Mouse (Mus musculus): ENCODE results near the gene D17H6S53E. TPM values are rescaled to one million over a fixed set of nuclear protein-coding genes. Genes with fewer than 3 reads are reported as not detected.

The D17H6S53E gene
- polyA plus RNA-seq, 1 experiment from 2014 or later = 10.4 TPM

- H3K36me3 ChIP-seq (ENCODE audit: control insufficient read depth, insufficient read depth, low read length) = no peaks in the 10 kb centered on the region; the same call in 1 of the 2 replicates
- H3K9ac ChIP-seq (ENCODE audit: low read length) = peak overlapping the region; percentile 78
- WGBS = 86% methylated on average over 1 of the region's 1 CpGs
- H3K9me3 ChIP-seq (ENCODE audit: control insufficient read depth, low read length) = no peaks in the 10 kb centered on the region
- H3K4me3 ChIP-seq (ENCODE audit: low read length) = no peak overlapping the region; the same call in 1 of the 2 replicates
- peaks cover 23% of the 10 kb centered on the region for H3K4me1 ChIP-seq (replicated peaks; ENCODE audit: control insufficient read depth, insufficient read depth, low read length)
- H3K4me2 ChIP-seq (ENCODE audit: low read depth, low read length) = peak overlapping the region; percentile 59; the same call in 1 of the 2 replicates
- H3K27me3 ChIP-seq (ENCODE audit: control insufficient read depth, insufficient read depth, low read depth, low read length) = no peaks in the 10 kb centered on the region
- peak overlapping the region; percentile 13; the same call in 1 of the 2 replicates for H3K27ac ChIP-seq (ENCODE audit: low read length)
- no peak for ATAC-seq (ENCODE audit: low read depth)
Measured at GRCm38 (mm10) chr17:35125081-35125480, 1.1 kb upstream of the D17H6S53E start.

DNA sequence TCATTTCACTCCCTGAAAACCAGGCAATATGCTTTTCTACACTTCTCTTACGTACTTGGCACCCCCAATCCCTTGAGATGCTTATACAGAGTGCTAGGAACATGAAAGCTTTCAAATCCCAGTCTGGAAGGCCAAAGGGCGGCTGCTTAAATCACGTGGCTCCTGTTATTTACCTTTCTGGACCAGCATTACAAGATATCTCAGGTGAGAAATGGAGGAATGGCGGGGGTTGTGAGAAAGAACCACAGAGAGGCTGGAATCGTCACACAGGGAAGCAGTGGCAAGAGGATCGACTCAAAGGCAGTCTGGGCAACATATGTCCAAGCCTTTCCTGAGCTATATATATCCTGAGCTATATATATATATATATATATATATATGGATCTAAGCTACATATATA lies 595 bp upstream of the D17H6S53E start:
- Histone ChIP-seq H3K9ac (ENCODE audit: low read length) (peak overlapping the region; percentile 78), H3K36me3 (ENCODE audit: control insufficient read depth, insufficient read depth, low read length) (no peaks in the 10 kb centered on the region; the same call in 1 of the 2 replicates), H3K9me3 (ENCODE audit: control insufficient read depth, low read length) (no peaks in the 10 kb centered on the region), H3K27me3 (ENCODE audit: control insufficient read depth, insufficient read depth, low read depth, low read length) (no peaks in the 10 kb centered on the region), H3K27ac (ENCODE audit: low read length) (peak overlapping the region; percentile 78; the same call in 1 of the 2 replicates), H3K4me2 (ENCODE audit: low read depth, low read length) (peak overlapping the region; percentile 59), H3K4me1 (replicated peaks; ENCODE audit: control insufficient read depth, insufficient read depth, low read length) (peaks cover 20% of the 10 kb centered on the region), H3K4me3 (ENCODE audit: low read length) (peak overlapping the region; percentile 62)
- WGBS = 14% methylated on average over 6 of the region's 6 CpGs
- no peak for ATAC-seq (ENCODE audit: low read depth)

- no peak for ATAC-seq (ENCODE audit: low read depth)
- H3K36me3 ChIP-seq (ENCODE audit: control insufficient read depth, insufficient read depth, low read length) = no peaks in the 10 kb centered on the region; the same call in 1 of the 2 replicates
- H3K9me3 ChIP-seq (ENCODE audit: control insufficient read depth, low read length) = no peaks in the 10 kb centered on the region
- H3K4me1 ChIP-seq (replicated peaks; ENCODE audit: control insufficient read depth, insufficient read depth, low read length) = peaks cover 20% of the 10 kb centered on the region
- no peaks in the 10 kb centered on the region for H3K27me3 ChIP-seq (ENCODE audit: control insufficient read depth, insufficient read depth, low read depth, low read length)
- H3K4me2 ChIP-seq (ENCODE audit: low read depth, low read length) = peak overlapping the region; percentile 59
- 50% methylated on average over 13 of the region's 13 CpGs for WGBS
- H3K9ac ChIP-seq (ENCODE audit: low read length) = peak overlapping the region; percentile 78
- peak overlapping the region; percentile 78; the same call in 1 of the 2 replicates for H3K27ac ChIP-seq (ENCODE audit: low read length)
- H3K4me3 ChIP-seq (ENCODE audit: low read length) = peak overlapping the region; percentile 62
Measured at GRCm38 (mm10) chr17:35127017-35127416, 844 bp downstream of the D17H6S53E start.

DNA sequence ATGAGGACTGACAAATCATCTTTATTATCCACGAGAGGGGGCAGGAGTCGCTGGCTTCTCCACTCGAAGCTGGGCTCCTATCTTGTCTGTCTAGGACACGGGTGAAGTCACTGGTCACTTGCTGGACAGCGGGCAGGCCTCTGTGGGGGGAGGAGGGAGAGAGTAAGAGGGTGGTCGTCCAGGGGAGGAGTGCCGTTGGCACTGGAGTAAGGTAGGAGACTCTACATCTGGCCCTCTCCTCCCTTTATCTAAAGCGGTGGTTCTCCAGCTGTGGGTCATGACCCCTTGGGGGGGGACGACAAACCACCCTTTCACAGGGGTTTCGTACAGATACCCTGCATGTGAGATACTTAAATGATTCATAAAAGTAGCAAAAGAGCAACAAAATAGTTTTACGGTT lies 2.8 kb downstream of the D17H6S53E start:
- peaks cover 20% of the 10 kb centered on the region for H3K4me1 ChIP-seq (replicated peaks; ENCODE audit: control insufficient read depth, insufficient read depth, low read length)
- H3K9me3 ChIP-seq (ENCODE audit: control insufficient read depth, low read length) = no peaks in the 10 kb centered on the region
- no peaks in the 10 kb centered on the region for H3K27me3 ChIP-seq (ENCODE audit: control insufficient read depth, insufficient read depth, low read depth, low read length)
- H3K9ac ChIP-seq (ENCODE audit: low read length) = no peak overlapping the region
- no peak overlapping the region for H3K4me2 ChIP-seq (ENCODE audit: low read depth, low read length)
- ATAC-seq (ENCODE audit: low read depth) = no peak
- no peak overlapping the region for H3K4me3 ChIP-seq (ENCODE audit: low read length)
- no peak overlapping the region for H3K27ac ChIP-seq (ENCODE audit: low read length)
- H3K36me3 ChIP-seq (ENCODE audit: control insufficient read depth, insufficient read depth, low read length) = no peaks in the 10 kb centered on the region; the same call in 1 of the 2 replicates
- WGBS = 62% methylated on average over 11 of the region's 11 CpGs

GRCm38 (mm10) chr17:35131038-35131437 lies 4.9 kb downstream of the D17H6S53E start:
- no peaks in the 10 kb centered on the region; the same call in 1 of the 2 replicates for H3K36me3 ChIP-seq (ENCODE audit: control insufficient read depth, insufficient read depth, low read length)
- no peak overlapping the region for H3K27ac ChIP-seq (ENCODE audit: low read length)
- no peak for ATAC-seq (ENCODE audit: low read depth)
- H3K9ac ChIP-seq (ENCODE audit: low read length) = no peak overlapping the region
- H3K27me3 ChIP-seq (ENCODE audit: control insufficient read depth, insufficient read depth, low read depth, low read length) = no peaks in the 10 kb centered on the region
- WGBS = 88% methylated on average over 8 of the region's 8 CpGs
- peaks cover 13% of the 10 kb centered on the region for H3K4me1 ChIP-seq (replicated peaks; ENCODE audit: control insufficient read depth, insufficient read depth, low read length)
- no peak overlapping the region for H3K4me3 ChIP-seq (ENCODE audit: low read length)
- no peak overlapping the region for H3K4me2 ChIP-seq (ENCODE audit: low read depth, low read length)
- no peaks in the 10 kb centered on the region for H3K9me3 ChIP-seq (ENCODE audit: control insufficient read depth, low read length)

DNA sequence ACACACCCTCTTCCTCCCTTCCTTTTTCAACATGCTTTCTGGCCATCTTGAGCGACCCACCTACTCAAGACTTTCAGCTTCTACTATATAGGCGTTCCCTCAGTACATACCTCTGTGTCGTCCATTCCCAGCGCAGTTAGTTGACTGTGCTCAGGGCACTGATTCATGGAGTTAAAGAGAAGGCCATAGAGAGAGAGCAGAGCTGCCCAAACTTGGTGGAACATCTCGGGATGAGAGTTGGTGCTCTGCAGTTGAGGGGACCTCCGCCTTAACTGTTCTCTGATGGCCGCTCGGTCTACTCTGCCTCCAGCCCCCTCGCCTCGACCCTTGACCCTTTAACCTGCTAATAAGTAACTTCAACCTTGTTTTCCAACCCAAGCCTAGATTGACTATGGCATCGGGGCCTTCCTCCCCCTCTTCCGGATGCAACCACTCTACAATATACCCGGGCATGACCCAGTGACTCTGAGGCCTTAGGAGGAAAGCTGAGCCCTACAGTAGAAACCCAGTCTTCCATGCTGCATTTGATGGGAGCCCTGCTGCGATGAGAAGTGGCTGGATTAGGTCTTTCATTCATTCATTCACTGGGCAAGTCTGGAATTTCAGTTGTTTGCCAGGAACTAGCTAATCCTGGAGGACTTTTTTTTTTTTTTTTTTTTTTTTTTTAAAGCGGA lies 5.5 kb downstream of the D17H6S53E start, which contains the start of gene Apom:
Apom (minus strand) TSS at position 551 of the 674 bp plus-strand sequence.
- no peak for ATAC-seq (ENCODE audit: low read depth)
- no peaks in the 10 kb centered on the region for H3K27me3 ChIP-seq (ENCODE audit: control insufficient read depth, insufficient read depth, low read depth, low read length)
- no peak within 1 kb of the TSS for H3K27ac ChIP-seq (ENCODE audit: low read length)
- 72% methylated on average over 15 of the region's 15 CpGs for WGBS
- H3K4me1 ChIP-seq (replicated peaks; ENCODE audit: control insufficient read depth, insufficient read depth, low read length) = peaks cover 18% of the 10 kb centered on the region
- H3K4me2 ChIP-seq (ENCODE audit: low read depth, low read length) = no peak within 1 kb of the TSS
- H3K9me3 ChIP-seq (ENCODE audit: control insufficient read depth, low read length) = no peaks in the 10 kb centered on the region
- H3K4me3 ChIP-seq (ENCODE audit: low read length) = no peak within 1 kb of the TSS
- H3K36me3 ChIP-seq (ENCODE audit: control insufficient read depth, insufficient read depth, low read length) = no peaks in the 10 kb centered on the region; the same call in 1 of the 2 replicates
- H3K9ac ChIP-seq (ENCODE audit: low read length) = no peak within 1 kb of the TSS

DNA sequence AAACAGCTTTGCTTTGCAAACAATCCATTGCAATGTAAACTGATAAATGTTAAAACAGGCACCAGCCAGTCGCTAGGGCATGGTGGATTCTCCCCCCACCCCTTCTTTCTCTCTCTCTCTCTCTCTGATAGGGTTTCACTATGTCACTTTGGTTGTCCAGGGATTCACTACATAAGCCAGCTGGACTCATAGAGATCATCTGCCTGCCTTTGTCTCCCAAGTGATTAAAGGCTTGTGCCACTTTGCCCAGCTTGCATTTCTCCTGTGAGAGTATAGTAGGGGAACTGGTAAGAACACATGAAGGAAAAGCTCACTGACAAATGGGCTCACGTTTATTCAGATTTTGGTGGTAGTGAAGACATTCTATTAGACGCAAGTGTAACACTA lies 6.0 kb downstream of the D17H6S53E start:
- no peak overlapping the region for H3K4me3 ChIP-seq (ENCODE audit: low read length)
- H3K4me2 ChIP-seq (ENCODE audit: low read depth, low read length) = no peak overlapping the region
- no peaks in the 10 kb centered on the region for H3K9me3 ChIP-seq (ENCODE audit: control insufficient read depth, low read length)
- no peak for ATAC-seq (ENCODE audit: low read depth)
- H3K9ac ChIP-seq (ENCODE audit: low read length) = no peak overlapping the region
- no peak overlapping the region for H3K27ac ChIP-seq (ENCODE audit: low read length)
- no peaks in the 10 kb centered on the region for H3K27me3 ChIP-seq (ENCODE audit: control insufficient read depth, insufficient read depth, low read depth, low read length)
- WGBS = 61% methylated on average over 3 of the region's 3 CpGs
- no peaks in the 10 kb centered on the region; the same call in 1 of the 2 replicates for H3K36me3 ChIP-seq (ENCODE audit: control insufficient read depth, insufficient read depth, low read length)
- peaks cover 17% of the 10 kb centered on the region for H3K4me1 ChIP-seq (replicated peaks; ENCODE audit: control insufficient read depth, insufficient read depth, low read length)

DNA sequence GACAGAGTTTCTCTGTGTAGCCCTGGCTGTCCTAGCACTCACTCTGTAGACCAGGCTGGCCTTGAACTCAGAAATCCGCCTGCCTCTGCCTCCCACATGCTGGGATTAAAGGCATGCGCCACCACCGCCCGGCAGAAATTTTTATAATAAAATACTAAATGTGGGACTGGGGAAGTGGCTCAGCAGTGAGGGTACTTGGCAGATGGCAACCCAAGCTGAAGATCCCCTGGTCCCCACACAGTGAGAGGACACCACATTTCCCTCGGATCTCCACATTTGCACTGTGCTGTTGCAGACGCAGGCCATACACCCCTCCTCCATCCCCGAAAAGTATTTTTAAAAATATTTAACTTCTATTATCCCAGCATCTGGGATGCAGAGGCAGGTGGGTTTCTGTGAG lies 7.3 kb downstream of the D17H6S53E start:
- WGBS = 90% methylated on average over 7 of the region's 7 CpGs
- H3K4me3 ChIP-seq (ENCODE audit: low read length) = no peak overlapping the region
- no peak overlapping the region for H3K4me2 ChIP-seq (ENCODE audit: low read depth, low read length)
- no peak for ATAC-seq (ENCODE audit: low read depth)
- H3K9me3 ChIP-seq (ENCODE audit: control insufficient read depth, low read length) = no peaks in the 10 kb centered on the region
- peaks cover 3% of the 10 kb centered on the region; the same call in 1 of the 2 replicates for H3K36me3 ChIP-seq (ENCODE audit: control insufficient read depth, insufficient read depth, low read length)
- H3K27ac ChIP-seq (ENCODE audit: low read length) = no peak overlapping the region
- H3K4me1 ChIP-seq (replicated peaks; ENCODE audit: control insufficient read depth, insufficient read depth, low read length) = peaks cover 14% of the 10 kb centered on the region
- no peaks in the 10 kb centered on the region for H3K27me3 ChIP-seq (ENCODE audit: control insufficient read depth, insufficient read depth, low read depth, low read length)
- H3K9ac ChIP-seq (ENCODE audit: low read length) = no peak overlapping the region

DNA sequence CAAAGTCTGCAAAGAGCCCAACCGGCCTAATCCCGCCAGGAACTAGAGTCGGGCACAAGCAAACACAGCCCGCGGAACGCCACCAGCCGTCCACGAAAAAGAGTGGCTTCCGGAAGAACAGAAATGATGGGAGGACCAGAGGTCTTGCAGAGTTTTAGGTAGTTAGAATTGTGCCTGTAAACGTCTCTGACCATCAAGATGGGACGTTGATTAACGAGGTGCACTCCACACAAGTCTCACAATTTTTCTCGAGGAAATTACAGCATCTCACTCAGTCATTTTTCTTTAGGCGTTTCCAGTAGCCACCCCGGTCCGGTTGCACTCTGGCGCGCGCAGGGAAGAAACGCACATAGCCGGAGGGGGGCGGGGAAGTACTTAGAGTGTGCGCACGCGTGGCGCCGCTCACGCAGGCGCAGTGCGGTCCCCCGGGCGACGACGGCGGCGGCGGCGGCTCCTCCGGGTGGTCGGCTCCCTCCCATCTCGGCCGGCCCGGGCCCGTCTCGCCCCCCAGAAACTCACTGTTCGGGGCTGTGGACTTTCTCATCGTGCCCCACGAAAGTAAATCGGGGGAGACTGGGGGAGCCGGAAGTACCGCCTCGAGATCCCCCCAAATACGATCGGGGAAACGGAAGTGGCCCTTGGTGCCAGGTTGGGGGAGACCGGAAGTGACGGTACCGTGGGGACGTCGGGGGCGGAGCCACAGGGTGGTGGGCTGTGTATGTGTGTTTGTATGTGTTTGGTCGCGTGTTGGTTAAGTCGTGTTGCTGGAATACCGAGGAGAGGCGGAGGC lies 8.8 kb downstream of the D17H6S53E start, which contains the start of gene Bag6:
Bag6 (plus strand) TSS at position 378 of the 790 bp plus-strand sequence.
- no peaks in the 10 kb centered on the region for H3K27me3 ChIP-seq (ENCODE audit: control insufficient read depth, insufficient read depth, low read depth, low read length)
- peaks cover 14% of the 10 kb centered on the region for H3K4me1 ChIP-seq (replicated peaks; ENCODE audit: control insufficient read depth, insufficient read depth, low read length)
- H3K9ac ChIP-seq (ENCODE audit: low read length) = peak within 1 kb of the TSS; percentile 87
- H3K4me3 ChIP-seq (ENCODE audit: low read length) = peak within 1 kb of the TSS; percentile 89
- H3K9me3 ChIP-seq (ENCODE audit: control insufficient read depth, low read length) = no peaks in the 10 kb centered on the region
- ATAC-seq (ENCODE audit: low read depth) = peak; percentile 95
- peaks cover 15% of the 10 kb centered on the region for H3K36me3 ChIP-seq (ENCODE audit: control insufficient read depth, insufficient read depth, low read length)
- under 1% methylated on average over 66 of the region's 66 CpGs for WGBS
- H3K4me2 ChIP-seq (ENCODE audit: low read depth, low read length) = peak within 1 kb of the TSS; percentile 92
- peak within 1 kb of the TSS; percentile 97 for H3K27ac ChIP-seq (ENCODE audit: low read length)
